Mouse (Mus musculus): ENCODE measurements at regions not wholly inside any gene's neighbourhood (a gene's known extent, or its start where the extent isn't known, plus 50 kb on each side); places are given as distances from the start of the nearest gene placed in this dataset.

DNA sequence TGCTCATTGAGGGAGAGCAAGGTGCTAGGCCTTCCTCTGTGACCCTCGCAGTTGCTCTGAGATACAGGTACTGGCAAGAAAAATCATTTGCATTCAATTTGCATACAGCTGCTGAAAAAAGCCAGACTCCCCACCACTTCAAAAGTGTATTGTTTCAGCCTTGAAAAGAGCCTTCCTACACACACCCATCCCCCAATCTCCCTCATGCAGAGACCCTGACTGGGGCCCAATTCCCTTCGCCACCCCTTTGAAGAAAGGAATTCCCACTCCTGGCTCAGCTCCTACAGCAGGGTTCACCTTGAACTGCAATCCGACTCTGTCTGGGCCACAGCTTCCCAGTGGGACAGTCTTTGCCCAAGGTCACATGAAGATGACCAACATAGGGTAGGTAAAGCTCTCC is 248.6 kb downstream of the Mroh4 start:
- Histone ChIP-seq H3K4me3 (replicated peaks; ENCODE audit: extremely low read depth, low read depth, low read length) (no peak overlapping the region), H3K4me1 (ENCODE audit: control insufficient read depth, insufficient read depth, low read length) (no peaks in the 10 kb centered on the region)
- WGBS: 17% methylated on average over 3 of the region's 3 CpGs
- no peak for TF ChIP-seq POLR2A (IDR thresholded peaks at IDR 0.05; ENCODE audit: borderline replicate concordance, extremely low read depth, low read depth, low read length)
- TF ChIP-seq CTCF (IDR thresholded peaks at IDR 0.05; ENCODE audit: insufficient read depth, low read length): no peak
- no peak for DNase-seq

DNA sequence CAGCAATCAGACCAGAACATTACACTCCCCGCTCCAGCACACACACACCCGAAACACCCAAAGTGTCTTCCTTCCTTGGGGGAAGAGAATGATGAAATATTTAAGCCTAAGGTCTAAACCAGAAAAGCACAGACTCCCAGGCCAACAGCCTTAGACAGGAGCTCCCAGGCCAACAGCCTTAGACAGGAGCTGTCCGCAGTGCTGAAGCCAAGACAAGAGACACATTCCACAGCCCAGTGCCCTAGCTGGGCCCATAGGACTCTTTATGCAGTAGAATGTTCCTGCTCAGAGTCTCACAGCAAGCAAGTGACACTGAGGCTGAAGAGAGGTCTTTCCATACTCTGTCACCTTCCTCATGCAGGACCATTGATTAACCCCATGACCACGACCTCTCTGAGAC is 253.6 kb downstream of the Mroh4 start:
- Histone ChIP-seq H3K4me1 (ENCODE audit: control insufficient read depth, insufficient read depth, low read length) (no peaks in the 10 kb centered on the region), H3K4me3 (replicated peaks; ENCODE audit: extremely low read depth, low read depth, low read length) (no peak overlapping the region)
- TF ChIP-seq POLR2A (IDR thresholded peaks at IDR 0.05; ENCODE audit: borderline replicate concordance, extremely low read depth, low read depth, low read length): no peak
- no peak for TF ChIP-seq CTCF (IDR thresholded peaks at IDR 0.05; ENCODE audit: insufficient read depth, low read length)
- WGBS: 57% methylated on average over 4 of the region's 4 CpGs
- DNase-seq: no peak

- no peak for TF ChIP-seq POLR2A (IDR thresholded peaks at IDR 0.05; ENCODE audit: borderline replicate concordance, extremely low read depth, low read depth, low read length)
- no peak for TF ChIP-seq CTCF (IDR thresholded peaks at IDR 0.05; ENCODE audit: insufficient read depth, low read length)
- H3K4me1 ChIP-seq (ENCODE audit: control insufficient read depth, insufficient read depth, low read length): no peaks in the 10 kb centered on the region
- no peak overlapping the region for H3K4me3 ChIP-seq (replicated peaks; ENCODE audit: extremely low read depth, low read depth, low read length)
These were observed 256.8 kb downstream of the Mroh4 start for GRCm38 (mm10) chr15:74379366-74379765.

DNA sequence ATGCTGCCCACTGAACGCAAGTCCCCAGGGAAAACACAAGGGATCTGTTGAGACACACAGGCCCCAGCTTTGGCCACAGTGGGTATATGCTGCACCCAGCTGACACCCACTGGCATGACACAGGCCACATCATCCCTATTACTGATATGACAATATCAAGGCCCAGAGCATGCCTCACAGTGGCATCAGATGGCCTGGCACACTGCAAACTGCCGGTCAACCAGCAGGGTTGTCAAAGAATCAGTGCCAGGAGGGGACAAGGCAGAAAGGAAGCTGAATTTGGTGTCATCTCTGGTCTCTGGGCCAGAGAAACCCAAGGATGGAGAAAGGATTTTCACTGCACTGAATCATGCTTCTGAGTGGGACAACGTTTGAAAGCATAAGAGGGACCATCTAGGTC is 266.7 kb downstream of the Mroh4 start:
- no peak for DNase-seq
- TF ChIP-seq POLR2A (IDR thresholded peaks at IDR 0.05; ENCODE audit: borderline replicate concordance, extremely low read depth, low read depth, low read length) (no peak), CTCF (IDR thresholded peaks at IDR 0.05; ENCODE audit: insufficient read depth, low read length) (no peak)
- Histone ChIP-seq H3K4me3 (replicated peaks; ENCODE audit: extremely low read depth, low read depth, low read length) (no peak overlapping the region), H3K4me1 (ENCODE audit: control insufficient read depth, insufficient read depth, low read length) (no peaks in the 10 kb centered on the region)
- WGBS: 75% methylated on average over 3 of the region's 3 CpGs

More at GRCm38 (mm10) chr15:74379366-74379765, 256.8 kb downstream of the Mroh4 start:
- DNase-seq: no peak
- WGBS: 76% methylated on average over 6 of the region's 6 CpGs

- Histone ChIP-seq H3K4me1 (ENCODE audit: control insufficient read depth, insufficient read depth, low read length) (no peaks in the 10 kb centered on the region), H3K4me3 (replicated peaks; ENCODE audit: extremely low read depth, low read depth, low read length) (no peak overlapping the region)
- 14% methylated on average over 4 of the region's 4 CpGs for WGBS
- no peak for DNase-seq
- TF ChIP-seq CTCF (IDR thresholded peaks at IDR 0.05; ENCODE audit: insufficient read depth, low read length) (no peak), POLR2A (IDR thresholded peaks at IDR 0.05; ENCODE audit: borderline replicate concordance, extremely low read depth, low read depth, low read length) (no peak)
These were observed 288.2 kb downstream of the Mroh4 start for GRCm38 (mm10) chr15:74347911-74348310.

GRCm38 (mm10) chr15:74343591-74343990 is 292.6 kb downstream of the Mroh4 start:
- WGBS: 66% methylated on average over 6 of the region's 6 CpGs
- DNase-seq: no peak
- H3K4me1 ChIP-seq (ENCODE audit: control insufficient read depth, insufficient read depth, low read length): no peaks in the 10 kb centered on the region
- H3K4me3 ChIP-seq (replicated peaks; ENCODE audit: extremely low read depth, low read depth, low read length): no peak overlapping the region
- TF ChIP-seq POLR2A (IDR thresholded peaks at IDR 0.05; ENCODE audit: borderline replicate concordance, extremely low read depth, low read depth, low read length): no peak
- no peak for TF ChIP-seq CTCF (IDR thresholded peaks at IDR 0.05; ENCODE audit: insufficient read depth, low read length)

GRCm38 (mm10) chr15:74333846-74334245 is 302.3 kb downstream of the Mroh4 start:
- Histone ChIP-seq H3K4me1 (ENCODE audit: control insufficient read depth, insufficient read depth, low read length) (no peaks in the 10 kb centered on the region), H3K4me3 (replicated peaks; ENCODE audit: extremely low read depth, low read depth, low read length) (no peak overlapping the region)
- no peak for DNase-seq
- TF ChIP-seq POLR2A (IDR thresholded peaks at IDR 0.05; ENCODE audit: borderline replicate concordance, extremely low read depth, low read depth, low read length) (no peak), CTCF (IDR thresholded peaks at IDR 0.05; ENCODE audit: insufficient read depth, low read length) (no peak)

DNA sequence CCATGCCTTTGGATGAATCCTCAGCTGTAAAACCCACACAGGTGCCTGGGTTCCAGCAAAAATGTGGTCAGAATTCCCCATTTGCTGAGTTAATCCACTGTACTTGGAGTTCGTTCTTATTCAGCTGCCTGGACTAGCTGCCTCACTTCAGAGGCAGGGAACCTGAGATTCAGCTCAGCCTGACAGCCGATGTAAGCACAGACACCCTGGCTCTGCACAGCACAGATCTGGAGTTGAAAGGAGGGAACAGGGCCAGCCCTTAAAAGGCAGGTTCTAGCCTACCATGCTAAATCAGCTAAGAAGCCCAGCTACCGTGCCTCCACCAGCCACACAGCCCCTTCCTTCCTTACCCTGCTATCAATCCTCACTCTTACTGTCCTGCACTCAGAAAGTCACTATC is 306.0 kb downstream of the Mroh4 start:
- DNase-seq: no peak
- TF ChIP-seq CTCF (IDR thresholded peaks at IDR 0.05; ENCODE audit: insufficient read depth, low read length) (no peak), POLR2A (IDR thresholded peaks at IDR 0.05; ENCODE audit: borderline replicate concordance, extremely low read depth, low read depth, low read length) (no peak)
- Histone ChIP-seq H3K4me3 (replicated peaks; ENCODE audit: extremely low read depth, low read depth, low read length) (no peak overlapping the region), H3K4me1 (ENCODE audit: control insufficient read depth, insufficient read depth, low read length) (no peaks in the 10 kb centered on the region)
- WGBS: 51% methylated on average over 3 of the region's 3 CpGs

- no peaks in the 10 kb centered on the region for H3K4me1 ChIP-seq (ENCODE audit: control insufficient read depth, insufficient read depth, low read length)
- WGBS: 76% methylated on average over 14 of the region's 14 CpGs
- H3K4me3 ChIP-seq (replicated peaks; ENCODE audit: extremely low read depth, low read depth, low read length): no peak overlapping the region
- no peak for TF ChIP-seq CTCF (IDR thresholded peaks at IDR 0.05; ENCODE audit: insufficient read depth, low read length)
- no peak for TF ChIP-seq POLR2A (IDR thresholded peaks at IDR 0.05; ENCODE audit: borderline replicate concordance, extremely low read depth, low read depth, low read length)
- no peak for DNase-seq
These were observed 306.9 kb downstream of the Mroh4 start for GRCm38 (mm10) chr15:74329221-74329620.

DNA sequence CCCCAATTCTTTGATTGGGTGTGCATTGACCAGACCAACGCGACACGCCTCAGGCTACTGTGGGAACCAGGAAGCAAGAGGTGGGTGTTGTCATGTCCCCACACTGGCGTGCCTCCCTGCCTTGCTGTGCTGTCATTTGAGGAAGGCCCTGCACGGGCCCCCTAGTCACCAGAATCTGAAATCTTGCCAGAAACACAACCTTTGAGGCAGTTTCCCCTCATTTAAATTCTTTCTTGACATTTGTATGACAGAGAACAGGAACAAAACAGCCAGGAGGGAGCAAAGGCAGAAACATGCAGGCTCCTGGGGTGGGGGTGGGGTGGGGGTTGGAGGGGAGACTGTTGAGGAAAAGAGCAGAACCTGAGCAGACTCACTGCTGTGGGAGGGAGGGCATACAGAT is 309.5 kb downstream of the Mroh4 start:
- DNase-seq: no peak
- no peak for TF ChIP-seq POLR2A (IDR thresholded peaks at IDR 0.05; ENCODE audit: borderline replicate concordance, extremely low read depth, low read depth, low read length)
- no peak for TF ChIP-seq CTCF (IDR thresholded peaks at IDR 0.05; ENCODE audit: insufficient read depth, low read length)
- WGBS: 46% methylated on average over 5 of the region's 5 CpGs
- H3K4me1 ChIP-seq (ENCODE audit: control insufficient read depth, insufficient read depth, low read length): no peaks in the 10 kb centered on the region
- no peak overlapping the region for H3K4me3 ChIP-seq (replicated peaks; ENCODE audit: extremely low read depth, low read depth, low read length)
